Mouse (Mus musculus) ES-Bruce4 (cell line): ENCODE results near the gene Cyp51. TPM values are rescaled to one million over a fixed set of nuclear protein-coding genes. Genes with fewer than 3 reads are reported as not detected.

Experiments
- H3K27ac ChIP-seq: 2 replicates; pipeline ENCODE4 v1.5.1; 2012; ENCODE audit warnings: low read length, inconsistent platforms; ENCODE audit not compliant: insufficient read depth
- H3K27me3 ChIP-seq: 2 replicates; pipeline ENCODE4 v1.6.1; 2012; ENCODE audit warnings: mild to moderate bottlenecking, low read length, inconsistent platforms; ENCODE audit not compliant: control insufficient read depth, poor library complexity, insufficient read depth, severe bottlenecking
- H3K36me3 ChIP-seq: 2 replicates; pipeline ENCODE4 v1.6.1; 2012; ENCODE audit warnings: inconsistent platforms, mild to moderate bottlenecking, low read length, moderate library complexity; ENCODE audit not compliant: control insufficient read depth, poor library complexity, insufficient read depth, severe bottlenecking
- H3K4me1 ChIP-seq: one replicate; pipeline ENCODE4 v1.8.1; 2011; ENCODE audit warnings: low read length; ENCODE audit not compliant: control insufficient read depth, insufficient read depth
- H3K4me3 ChIP-seq: 2 replicates; pipeline ENCODE4 v1.5.1; 2011; ENCODE audit warnings: low read depth, mild to moderate bottlenecking, low read length
- H3K9ac ChIP-seq: 2 replicates; pipeline ENCODE4 v1.6.1; 2012; ENCODE audit warnings: low read depth, mild to moderate bottlenecking, inconsistent platforms; ENCODE audit not compliant: poor library complexity, severe bottlenecking
- H3K9me3 ChIP-seq: replicated peaks from 2 replicates; pipeline ENCODE4 v1.6.1; 2012; ENCODE audit warnings: mild to moderate bottlenecking, low read length, inconsistent platforms; ENCODE audit not compliant: control insufficient read depth, poor library complexity, insufficient read depth, severe bottlenecking
- CTCF ChIP-seq: IDR thresholded peaks from one replicate; pipeline ENCODE4 v1.8.1; 2011; ENCODE audit warnings: low read depth, low read length
- EP300 ChIP-seq: IDR thresholded peaks from 2 replicates; pipeline ENCODE4 v1.6.1; 2011; ENCODE audit warnings: low read depth, low read length; ENCODE audit not compliant: insufficient read depth
- POLR2A ChIP-seq: IDR thresholded peaks from one replicate; pipeline ENCODE4 v1.8.1; 2011; ENCODE audit warnings: low read length; ENCODE audit not compliant: insufficient read depth
- polyA plus RNA-seq: library from polyadenylated mRNA; stranded (reverse); fragments of >200 nt; gene quantifications from 2 replicates; pipeline ENCODE4 v1.2.4, GENCODE M21; 2011; ENCODE audit warnings: low read depth; ENCODE audit not compliant: missing spikeins, insufficient read depth, insufficient read length

The Cyp51 gene
- polyA plus RNA-seq, 1 experiment: 72.0 TPM

DNA sequence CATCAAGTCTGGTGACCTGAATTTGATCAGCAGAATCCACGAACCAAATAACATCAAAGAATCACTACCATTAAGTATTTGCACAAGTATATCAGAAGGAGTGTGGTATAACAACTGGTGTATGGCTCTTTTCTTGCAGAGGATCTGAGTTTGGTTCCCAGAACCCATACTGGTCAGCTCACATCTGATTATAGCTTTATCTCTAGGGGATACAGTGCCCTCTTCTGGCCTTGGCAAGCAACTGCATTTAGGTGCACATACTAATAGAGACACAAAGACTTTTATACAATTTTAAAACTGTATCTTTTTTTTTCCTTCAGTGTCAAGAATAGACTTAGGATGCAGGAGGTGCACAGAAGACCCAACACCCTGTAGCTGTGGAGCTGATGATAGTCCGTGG, 2.8 kb downstream of the Cyp51 start:
- peaks cover 11% of the 10 kb centered on the region for H3K9me3 ChIP-seq
- H3K9ac ChIP-seq: no peak overlapping the region
- peaks cover 2% of the 10 kb centered on the region for H3K4me1 ChIP-seq
- H3K36me3 ChIP-seq: peaks cover 43% of the 10 kb centered on the region
- H3K4me3 ChIP-seq: no peak overlapping the region
- TF ChIP-seq CTCF: no peak
- no peak for TF ChIP-seq POLR2A
- TF ChIP-seq EP300: no peak
- H3K27ac ChIP-seq: no peak overlapping the region
- H3K27me3 ChIP-seq: no peaks in the 10 kb centered on the region

DNA sequence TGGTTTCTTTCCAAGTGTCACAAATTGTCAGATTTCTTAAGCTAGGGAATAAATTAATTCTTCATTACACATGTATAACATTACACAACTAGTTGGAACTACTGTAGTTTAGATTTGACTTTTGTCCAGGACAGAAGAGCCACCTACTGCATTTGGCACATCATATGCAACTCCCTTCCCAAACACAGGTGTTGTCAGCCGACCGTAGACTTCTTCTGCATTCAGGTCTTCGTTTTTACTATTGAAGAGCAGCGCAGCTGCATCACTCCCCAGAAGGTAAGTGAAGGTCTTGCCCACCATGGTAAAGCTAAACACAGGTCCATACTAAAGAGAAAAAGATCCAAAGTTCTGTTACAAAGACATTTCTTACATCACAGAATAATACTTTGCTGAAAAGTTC, 3.5 kb downstream of the Cyp51 start:
- no peak overlapping the region for H3K9ac ChIP-seq
- H3K27me3 ChIP-seq: no peaks in the 10 kb centered on the region
- H3K4me1 ChIP-seq: peaks cover 2% of the 10 kb centered on the region
- H3K4me3 ChIP-seq: no peak overlapping the region
- H3K9me3 ChIP-seq: peaks cover 11% of the 10 kb centered on the region
- peaks cover 43% of the 10 kb centered on the region for H3K36me3 ChIP-seq
- no peak overlapping the region for H3K27ac ChIP-seq
- no peak for TF ChIP-seq EP300
- no peak for TF ChIP-seq CTCF
- TF ChIP-seq POLR2A: no peak

DNA sequence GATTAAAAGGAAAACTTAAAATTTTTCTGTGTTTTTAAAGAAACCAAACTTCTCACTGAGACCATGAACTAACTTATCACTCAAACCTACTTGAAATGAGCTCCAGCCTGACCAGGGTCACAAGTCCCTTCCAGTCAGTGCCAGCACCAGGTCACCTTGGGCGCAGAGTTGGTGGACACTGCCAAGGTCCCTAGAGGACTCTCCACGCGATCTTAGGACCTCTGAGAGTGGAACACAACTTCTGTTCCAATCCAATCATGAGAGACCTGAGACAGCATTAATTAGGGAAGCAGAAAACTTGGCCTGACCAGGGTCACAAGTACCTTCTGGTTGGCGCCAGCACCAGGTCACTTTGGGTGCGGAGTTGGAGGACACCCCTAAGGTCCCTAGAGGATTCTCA, 10.1 kb downstream of the Cyp51 start:
- no peaks in the 10 kb centered on the region for H3K27me3 ChIP-seq
- no peak overlapping the region for H3K9ac ChIP-seq
- peaks cover 20% of the 10 kb centered on the region for H3K9me3 ChIP-seq
- H3K36me3 ChIP-seq: peaks cover 44% of the 10 kb centered on the region
- no peaks in the 10 kb centered on the region for H3K4me1 ChIP-seq
- no peak overlapping the region for H3K27ac ChIP-seq
- no peak for TF ChIP-seq POLR2A
- TF ChIP-seq CTCF: no peak
- no peak for TF ChIP-seq EP300
- no peak overlapping the region for H3K4me3 ChIP-seq

DNA sequence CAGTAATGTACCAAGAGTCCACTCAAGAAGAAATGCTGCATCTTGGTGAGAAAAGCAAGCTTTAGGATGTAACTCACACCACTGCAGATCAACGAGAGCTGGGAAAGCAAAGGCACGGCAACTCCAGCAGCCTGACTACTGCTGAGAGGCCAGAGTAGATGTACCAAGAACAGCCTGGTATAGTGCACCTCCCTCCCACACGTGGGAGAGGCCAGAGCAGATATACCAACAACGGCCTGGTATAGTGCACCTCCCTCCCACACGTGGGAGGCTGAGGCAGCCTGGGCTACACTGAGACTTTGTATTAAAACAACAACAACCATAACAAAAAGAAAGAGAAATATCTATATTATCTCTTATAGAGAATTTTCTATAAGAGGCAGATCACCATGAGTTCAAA, 16.4 kb downstream of the Cyp51 start:
- Histone ChIP-seq H3K27ac (no peak overlapping the region), H3K9ac (no peak overlapping the region), H3K4me3 (no peak overlapping the region), H3K27me3 (no peaks in the 10 kb centered on the region), H3K9me3 (no peaks in the 10 kb centered on the region), H3K4me1 (no peaks in the 10 kb centered on the region), H3K36me3 (peaks cover 52% of the 10 kb centered on the region)
- no peak for TF ChIP-seq EP300
- TF ChIP-seq CTCF: no peak
- no peak for TF ChIP-seq POLR2A

DNA sequence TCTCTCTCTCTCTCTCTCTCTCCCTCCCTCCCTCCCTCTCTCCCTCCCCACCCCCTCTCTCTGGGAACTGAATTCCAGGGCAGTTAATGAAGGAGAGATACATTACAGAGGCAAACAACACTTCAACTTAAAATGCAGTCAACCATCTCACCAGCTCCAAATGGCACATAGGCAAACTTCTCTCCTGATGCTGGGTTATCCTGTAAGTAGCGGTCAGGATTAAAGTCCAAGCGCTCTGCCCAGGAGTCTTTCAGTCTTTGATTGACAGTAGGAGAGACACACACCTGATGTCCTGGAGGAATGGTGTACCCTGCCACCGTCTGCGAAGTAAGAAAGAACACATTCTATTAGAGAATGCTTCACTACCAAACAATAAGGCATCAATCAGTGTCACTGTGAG, 18.2 kb downstream of the Cyp51 start:
- no peaks in the 10 kb centered on the region for H3K9me3 ChIP-seq
- no peaks in the 10 kb centered on the region for H3K27me3 ChIP-seq
- H3K27ac ChIP-seq: no peak overlapping the region
- TF ChIP-seq EP300 (no peak), POLR2A (no peak), CTCF (no peak)
- no peak overlapping the region for H3K4me3 ChIP-seq
- H3K4me1 ChIP-seq: no peaks in the 10 kb centered on the region
- H3K9ac ChIP-seq: no peak overlapping the region
- H3K36me3 ChIP-seq: peaks cover 50% of the 10 kb centered on the region

DNA sequence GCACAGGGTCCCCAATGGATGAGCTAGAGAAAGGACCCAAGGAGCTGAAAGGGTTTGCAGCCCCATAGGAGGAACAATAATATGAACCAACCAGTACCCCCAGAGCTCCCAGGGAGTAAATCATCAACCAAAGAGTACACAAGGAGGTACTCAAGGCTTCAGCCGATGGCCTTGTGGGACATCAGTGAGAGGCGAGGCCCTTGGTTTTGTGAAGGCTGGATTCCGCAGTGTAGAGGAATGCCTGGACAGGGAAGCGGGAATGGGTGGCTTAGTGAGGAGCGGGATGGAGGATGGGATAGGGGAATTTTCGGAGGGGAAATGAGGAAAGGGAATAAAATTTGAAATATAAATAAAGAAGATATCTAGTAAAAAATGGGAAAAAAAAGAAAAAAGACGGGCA, 19.6 kb downstream of the Cyp51 start:
- H3K9me3 ChIP-seq: no peaks in the 10 kb centered on the region
- H3K4me1 ChIP-seq: no peaks in the 10 kb centered on the region
- TF ChIP-seq POLR2A (no peak), EP300 (no peak), CTCF (no peak)
- peaks cover 42% of the 10 kb centered on the region for H3K36me3 ChIP-seq
- H3K4me3 ChIP-seq: no peak overlapping the region
- no peak overlapping the region for H3K9ac ChIP-seq
- no peaks in the 10 kb centered on the region for H3K27me3 ChIP-seq
- no peak overlapping the region for H3K27ac ChIP-seq

DNA sequence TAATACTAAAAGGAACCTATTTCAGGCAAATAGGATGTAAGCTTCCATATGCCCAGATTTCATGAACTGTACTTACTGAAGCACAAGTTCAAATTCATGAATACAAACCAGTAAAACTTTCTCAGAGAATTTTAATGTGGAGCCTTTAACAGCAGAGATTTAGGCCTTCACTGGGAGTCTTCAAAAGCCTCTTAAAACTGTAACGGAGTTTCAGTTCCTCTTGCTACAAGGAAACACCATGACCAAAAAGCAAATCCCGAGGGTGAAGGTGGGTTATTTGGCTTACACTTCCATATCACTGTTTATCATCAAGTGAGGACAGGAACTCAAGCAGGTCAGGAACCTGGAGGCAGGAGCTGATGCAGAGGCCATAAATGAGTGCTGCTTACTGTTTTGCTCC, 23.0 kb downstream of the Cyp51 start:
- Histone ChIP-seq H3K27ac (no peak overlapping the region), H3K4me1 (no peaks in the 10 kb centered on the region), H3K27me3 (no peaks in the 10 kb centered on the region), H3K9ac (no peak overlapping the region), H3K36me3 (peaks cover 33% of the 10 kb centered on the region), H3K9me3 (no peaks in the 10 kb centered on the region), H3K4me3 (no peak overlapping the region)
- no peak for TF ChIP-seq EP300
